Mouse (Mus musculus): ENCODE data around the gene Ptgfrn. TPM values are rescaled to one million over a fixed set of nuclear protein-coding genes. Genes with fewer than 3 reads are reported as not detected.

The Ptgfrn gene
- polyA plus RNA-seq (2014; fragmentation: Nextera tagmentation; extraction: Ambion mirVana): 6.4 and 6.6 TPM in 2 replicates

DNA sequence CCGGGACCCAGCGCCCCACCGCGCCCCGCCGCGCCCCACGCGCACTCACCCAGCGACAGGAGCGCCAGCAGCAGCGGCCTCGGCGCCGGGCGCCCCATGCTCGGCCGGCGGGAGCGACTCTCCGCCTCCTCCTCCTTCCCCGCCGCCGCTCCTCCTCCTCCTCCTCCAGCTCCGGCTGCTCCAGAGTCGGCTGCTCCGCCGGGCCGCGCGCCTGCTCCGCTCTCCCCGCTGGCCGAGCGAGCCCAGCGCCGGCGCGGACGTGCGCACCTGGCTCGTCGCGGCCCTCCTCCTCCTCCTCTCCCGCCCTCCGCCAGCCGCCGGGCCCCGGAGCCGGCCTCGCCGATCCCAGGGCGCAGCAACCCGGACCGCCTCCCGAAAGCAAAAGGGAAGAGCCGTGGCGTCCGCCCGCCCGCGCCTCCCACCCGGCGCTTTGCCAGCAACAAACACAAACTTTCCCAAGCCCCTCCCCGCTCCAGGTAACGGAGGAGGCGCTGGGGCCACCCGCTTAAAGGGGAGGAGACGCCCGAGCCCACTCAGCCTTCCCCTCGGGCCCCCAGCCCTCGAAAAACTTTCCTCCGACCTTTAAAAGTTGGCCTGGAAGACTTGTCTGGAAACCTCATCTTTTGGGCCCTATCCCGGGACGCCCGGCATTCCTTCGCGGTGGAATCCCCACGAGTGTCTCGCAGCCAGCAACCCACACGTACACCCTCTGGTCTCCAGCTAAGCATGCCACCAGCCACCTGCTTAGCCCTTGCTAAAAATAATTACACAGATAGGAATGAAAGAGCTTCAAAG is at the start of gene Ptgfrn:
Gene Ptgfrn, minus strand, starts transcription at position 236 of the 795 bp plus-strand sequence.
- no peaks in the 10 kb centered on the region for H3K9me3 ChIP-seq (ENCODE audit: control insufficient read depth, low read length)
- ATAC-seq (ENCODE audit: insufficient number of reproducible peaks, low FRiP score, low TSS enrichment, low read depth) (peak; percentile 69), DNase-seq (ENCODE audit: low spot score) (peak; percentile 90)
- H3K4me3 ChIP-seq (ENCODE audit: low read depth, low read length): peak within 1 kb of the TSS; percentile 74
- H3K27ac ChIP-seq (replicated peaks; ENCODE audit: low read depth, low read length): peak within 1 kb of the TSS; percentile 87
- under 1% methylated on average over 53 of the region's 81 CpGs for WGBS
- H3K4me2 ChIP-seq (ENCODE audit: low read depth, severe bottlenecking): peak within 1 kb of the TSS; percentile 82
- H3K9ac ChIP-seq (ENCODE audit: low read length): peak within 1 kb of the TSS; percentile 94
- H3K27me3 ChIP-seq (ENCODE audit: control insufficient read depth, insufficient read depth, low read length): no peaks in the 10 kb centered on the region
- H3K36me3 ChIP-seq (ENCODE audit: control insufficient read depth, insufficient read depth, low read length): no peaks in the 10 kb centered on the region
- H3K4me1 ChIP-seq (ENCODE audit: control insufficient read depth, insufficient read depth, low read length): peaks cover 27% of the 10 kb centered on the region

- DNase-seq (ENCODE audit: low spot score) (no peak), ATAC-seq (ENCODE audit: insufficient number of reproducible peaks, low FRiP score, low TSS enrichment, low read depth) (no peak)
- no peak overlapping the region for H3K9ac ChIP-seq (ENCODE audit: low read length)
- H3K27me3 ChIP-seq (ENCODE audit: control insufficient read depth, insufficient read depth, low read length): no peaks in the 10 kb centered on the region
- no peaks in the 10 kb centered on the region for H3K9me3 ChIP-seq (ENCODE audit: control insufficient read depth, low read length)
- no peak overlapping the region for H3K4me3 ChIP-seq (ENCODE audit: low read depth, low read length)
- no peak overlapping the region for H3K4me2 ChIP-seq (ENCODE audit: low read depth, severe bottlenecking)
- no peaks in the 10 kb centered on the region for H3K36me3 ChIP-seq (ENCODE audit: control insufficient read depth, insufficient read depth, low read length)
- H3K4me1 ChIP-seq (ENCODE audit: control insufficient read depth, insufficient read depth, low read length): peaks cover 35% of the 10 kb centered on the region
- 89% methylated on average over 4 of the region's 4 CpGs for WGBS
- H3K27ac ChIP-seq (replicated peaks; ENCODE audit: low read depth, low read length): no peak overlapping the region; the same call in 1 of the 2 replicates
Observed at GRCm38 (mm10) chr3:101159701-101160100, 49.6 kb upstream of the Ptgfrn start.

DNA sequence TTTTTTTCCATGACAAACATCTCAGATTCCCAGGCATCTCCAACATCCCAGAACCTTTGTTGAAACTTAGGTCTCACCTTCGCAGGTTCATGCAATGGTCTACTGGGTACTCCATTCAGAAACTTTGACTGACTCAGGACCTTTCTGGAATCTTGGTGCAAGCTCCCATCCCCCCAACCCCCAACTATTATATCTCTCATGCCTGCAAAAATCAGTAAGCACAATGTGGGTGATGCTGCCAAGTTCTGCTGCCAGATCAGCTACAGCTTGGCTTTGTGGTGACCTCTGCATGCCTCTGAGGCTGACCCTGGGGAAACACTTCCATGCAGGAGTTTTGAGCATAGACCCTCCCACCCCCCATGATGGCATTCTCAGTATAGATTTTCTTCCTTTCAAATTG is 44.0 kb upstream of the Ptgfrn start:
- WGBS: 97% methylated on average over 1 of the region's 1 CpGs
- no peak overlapping the region for H3K27ac ChIP-seq (replicated peaks; ENCODE audit: low read depth, low read length)
- DNase-seq (ENCODE audit: low spot score) (no peak), ATAC-seq (ENCODE audit: insufficient number of reproducible peaks, low FRiP score, low TSS enrichment, low read depth) (no peak)
- H3K9ac ChIP-seq (ENCODE audit: low read length): no peak overlapping the region
- H3K36me3 ChIP-seq (ENCODE audit: control insufficient read depth, insufficient read depth, low read length): no peaks in the 10 kb centered on the region
- no peak overlapping the region for H3K4me2 ChIP-seq (ENCODE audit: low read depth, severe bottlenecking)
- H3K9me3 ChIP-seq (ENCODE audit: control insufficient read depth, low read length): no peaks in the 10 kb centered on the region
- H3K4me1 ChIP-seq (ENCODE audit: control insufficient read depth, insufficient read depth, low read length): no peaks in the 10 kb centered on the region
- no peaks in the 10 kb centered on the region for H3K27me3 ChIP-seq (ENCODE audit: control insufficient read depth, insufficient read depth, low read length)
- no peak overlapping the region for H3K4me3 ChIP-seq (ENCODE audit: low read depth, low read length)

DNA sequence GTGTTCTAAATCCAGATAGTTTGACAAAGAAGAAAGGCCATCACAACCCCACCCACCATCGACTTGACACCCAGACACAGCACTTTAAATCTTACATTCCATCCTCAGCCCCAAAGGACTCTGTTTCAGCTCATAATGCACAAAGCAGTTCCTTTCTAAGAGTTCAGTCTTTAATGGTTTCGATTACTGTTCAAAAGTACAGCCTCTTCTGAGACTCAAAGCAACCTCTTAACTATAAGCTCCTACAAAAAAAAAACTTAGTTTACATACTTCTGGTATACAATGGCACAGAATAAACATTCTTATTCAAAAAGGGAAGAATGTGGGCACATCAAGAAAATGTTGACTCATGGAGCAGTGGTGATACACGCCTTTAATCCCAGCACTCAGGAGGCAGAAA is 43.3 kb upstream of the Ptgfrn start:
- H3K4me3 ChIP-seq (ENCODE audit: low read depth, low read length): no peak overlapping the region
- H3K27ac ChIP-seq (replicated peaks; ENCODE audit: low read depth, low read length): no peak overlapping the region

GRCm38 (mm10) chr3:101146126-101146772 is 36.2 kb upstream of the Ptgfrn start:
- Histone ChIP-seq H3K36me3 (ENCODE audit: control insufficient read depth, insufficient read depth, low read length) (no peaks in the 10 kb centered on the region), H3K4me3 (ENCODE audit: low read depth, low read length) (no peak overlapping the region), H3K9me3 (ENCODE audit: control insufficient read depth, low read length) (no peaks in the 10 kb centered on the region), H3K4me2 (ENCODE audit: low read depth, severe bottlenecking) (no peak overlapping the region), H3K4me1 (ENCODE audit: control insufficient read depth, insufficient read depth, low read length) (peaks cover 9% of the 10 kb centered on the region), H3K27me3 (ENCODE audit: control insufficient read depth, insufficient read depth, low read length) (no peaks in the 10 kb centered on the region), H3K27ac (replicated peaks; ENCODE audit: low read depth, low read length) (no peak overlapping the region), H3K9ac (ENCODE audit: low read length) (no peak overlapping the region)
- ATAC-seq (ENCODE audit: insufficient number of reproducible peaks, low FRiP score, low TSS enrichment, low read depth): no peak
- 79% methylated on average over 7 of the region's 7 CpGs for WGBS
- no peak for DNase-seq (ENCODE audit: low spot score)

More for the DNA sequence above, 43.3 kb upstream of the Ptgfrn start:
- no peaks in the 10 kb centered on the region for H3K36me3 ChIP-seq (ENCODE audit: control insufficient read depth, insufficient read depth, low read length)
- H3K4me2 ChIP-seq (ENCODE audit: low read depth, severe bottlenecking): no peak overlapping the region
- H3K4me1 ChIP-seq (ENCODE audit: control insufficient read depth, insufficient read depth, low read length): no peaks in the 10 kb centered on the region
- ATAC-seq (ENCODE audit: insufficient number of reproducible peaks, low FRiP score, low TSS enrichment, low read depth): no peak
- no peaks in the 10 kb centered on the region for H3K9me3 ChIP-seq (ENCODE audit: control insufficient read depth, low read length)
- no peak for DNase-seq (ENCODE audit: low spot score)
- 82% methylated on average over 3 of the region's 3 CpGs for WGBS
- no peaks in the 10 kb centered on the region for H3K27me3 ChIP-seq (ENCODE audit: control insufficient read depth, insufficient read depth, low read length)
- no peak overlapping the region for H3K9ac ChIP-seq (ENCODE audit: low read length)

GRCm38 (mm10) chr3:101145292-101146046 is 35.4 kb upstream of the Ptgfrn start:
- H3K4me2 ChIP-seq (ENCODE audit: low read depth, severe bottlenecking): no peak overlapping the region
- H3K27ac ChIP-seq (replicated peaks; ENCODE audit: low read depth, low read length): no peak overlapping the region
- H3K36me3 ChIP-seq (ENCODE audit: control insufficient read depth, insufficient read depth, low read length): no peaks in the 10 kb centered on the region
- H3K27me3 ChIP-seq (ENCODE audit: control insufficient read depth, insufficient read depth, low read length): no peaks in the 10 kb centered on the region
- ATAC-seq (ENCODE audit: insufficient number of reproducible peaks, low FRiP score, low TSS enrichment, low read depth) (no peak), DNase-seq (ENCODE audit: low spot score) (no peak)
- WGBS: 52% methylated on average over 10 of the region's 10 CpGs
- peaks cover 9% of the 10 kb centered on the region for H3K4me1 ChIP-seq (ENCODE audit: control insufficient read depth, insufficient read depth, low read length)
- no peak overlapping the region for H3K4me3 ChIP-seq (ENCODE audit: low read depth, low read length)
- no peak overlapping the region for H3K9ac ChIP-seq (ENCODE audit: low read length)
- no peaks in the 10 kb centered on the region for H3K9me3 ChIP-seq (ENCODE audit: control insufficient read depth, low read length)

GRCm38 (mm10) chr3:101144366-101144948 is 34.4 kb upstream of the Ptgfrn start:
- Histone ChIP-seq H3K4me3 (ENCODE audit: low read depth, low read length) (no peak overlapping the region), H3K27ac (replicated peaks; ENCODE audit: low read depth, low read length) (no peak overlapping the region), H3K4me2 (ENCODE audit: low read depth, severe bottlenecking) (no peak overlapping the region), H3K9me3 (ENCODE audit: control insufficient read depth, low read length) (no peaks in the 10 kb centered on the region), H3K36me3 (ENCODE audit: control insufficient read depth, insufficient read depth, low read length) (no peaks in the 10 kb centered on the region), H3K4me1 (ENCODE audit: control insufficient read depth, insufficient read depth, low read length) (peaks cover 9% of the 10 kb centered on the region), H3K27me3 (ENCODE audit: control insufficient read depth, insufficient read depth, low read length) (no peaks in the 10 kb centered on the region), H3K9ac (ENCODE audit: low read length) (no peak overlapping the region)
- no peak for DNase-seq (ENCODE audit: low spot score)
- ATAC-seq (ENCODE audit: insufficient number of reproducible peaks, low FRiP score, low TSS enrichment, low read depth): no peak
- WGBS: 71% methylated on average over 6 of the region's 6 CpGs

- DNase-seq (ENCODE audit: low spot score) (no peak), ATAC-seq (ENCODE audit: insufficient number of reproducible peaks, low FRiP score, low TSS enrichment, low read depth) (no peak)
- no peaks in the 10 kb centered on the region for H3K36me3 ChIP-seq (ENCODE audit: control insufficient read depth, insufficient read depth, low read length)
- H3K27ac ChIP-seq (replicated peaks; ENCODE audit: low read depth, low read length): no peak overlapping the region
- peaks cover 9% of the 10 kb centered on the region for H3K4me1 ChIP-seq (ENCODE audit: control insufficient read depth, insufficient read depth, low read length)
- 84% methylated on average over 7 of the region's 7 CpGs for WGBS
- H3K27me3 ChIP-seq (ENCODE audit: control insufficient read depth, insufficient read depth, low read length): no peaks in the 10 kb centered on the region
- no peak overlapping the region for H3K4me2 ChIP-seq (ENCODE audit: low read depth, severe bottlenecking)
- H3K9me3 ChIP-seq (ENCODE audit: control insufficient read depth, low read length): no peaks in the 10 kb centered on the region
- H3K9ac ChIP-seq (ENCODE audit: low read length): no peak overlapping the region
- no peak overlapping the region for H3K4me3 ChIP-seq (ENCODE audit: low read depth, low read length)
Observed at GRCm38 (mm10) chr3:101143465-101143864, 33.4 kb upstream of the Ptgfrn start.

All from limb, embryonic 11.5 days (tissue).